Mouse (Mus musculus) intestine, embryonic 15.5 days (tissue): ENCODE data around the gene Pdcd1lg2. TPM values are rescaled to one million over a fixed set of nuclear protein-coding genes. Genes with fewer than 3 reads are reported as not detected.

Experiments used
- ATAC-seq: fragments of 200-750 bp; cut with Nextera tagmentation; 2 replicates; pipeline ENCODE4 v1.8.0; 2017; ENCODE audit warnings: moderate TSS enrichment, moderate library complexity
- H3K27ac ChIP-seq: fragments of 300-500 bp; sonication (generic); 2 replicates; pipeline ENCODE4 v1.5.1; 2015; ENCODE audit warnings: mild to moderate bottlenecking, inconsistent platforms
- H3K27me3 ChIP-seq: fragments of 300-500 bp; sonication (generic); replicated peaks from 2 replicates; pipeline ENCODE4 v1.6.1; 2015; ENCODE audit warnings: inconsistent platforms
- H3K36me3 ChIP-seq: fragments of 300-500 bp; sonication (generic); 2 replicates; pipeline ENCODE4 v1.6.1; 2015; ENCODE audit warnings: inconsistent platforms
- H3K4me1 ChIP-seq: fragments of 300-500 bp; sonication (generic); replicated peaks from 2 replicates; pipeline ENCODE4 v1.6.1; 2015; ENCODE audit warnings: inconsistent platforms
- H3K4me2 ChIP-seq: fragments of 300-500 bp; sonication (generic); replicated peaks from 2 replicates; pipeline ENCODE4 v1.6.1; 2015; ENCODE audit warnings: mild to moderate bottlenecking, inconsistent platforms
- H3K4me3 ChIP-seq: fragments of 300-500 bp; sonication (generic); replicated peaks from 2 replicates; pipeline ENCODE4 v1.5.1; 2015; ENCODE audit warnings: inconsistent platforms
- H3K9ac ChIP-seq: fragments of 300-500 bp; sonication (generic); 2 replicates; pipeline ENCODE4 v1.6.1; 2015; ENCODE audit warnings: inconsistent platforms
- H3K9me3 ChIP-seq: fragments of 300-500 bp; sonication (generic); 2 replicates; pipeline ENCODE4 v1.6.1; 2016; ENCODE audit warnings: inconsistent platforms
- WGBS: fragments of 180-500 bp; shearing (Covaris S2); methylation state at CpG from one replicate; pipeline ENCODE4 v1.1.7; 2015; 5-methylcytosine and 5-hydroxymethylcytosine counted together
- polyA plus RNA-seq: library from polyadenylated mRNA; unstranded; fragments of >200 nt; fragmentation: Nextera tagmentation; extraction: Ambion mirVana; gene quantifications from 2 replicates; pipeline ENCODE4 v1.2.1, GENCODE M21; 2015

Gene Pdcd1lg2
- polyA plus RNA-seq, 1 experiment from 2014 or later, result not detected

GRCm38 (mm10) chr19:29370545-29371283 lies 40.0 kb upstream of the Pdcd1lg2 start:
- Histone ChIP-seq H3K27me3 (no peaks in the 10 kb centered on the region), H3K9ac (no peak overlapping the region), H3K4me1 (peaks cover 3% of the 10 kb centered on the region; the same call in 1 of the 2 replicates), H3K27ac (no peak overlapping the region), H3K9me3 (no peaks in the 10 kb centered on the region), H3K4me2 (no peak overlapping the region), H3K4me3 (no peak overlapping the region), H3K36me3 (no peaks in the 10 kb centered on the region)
- ATAC-seq, result no peak
- 76% methylated on average over 7 of the region's 7 CpGs for WGBS

GRCm38 (mm10) chr19:29371284-29372081 lies 39.2 kb upstream of the Pdcd1lg2 start:
- 58% methylated on average over 18 of the region's 18 CpGs for WGBS
- no peak overlapping the region for H3K9ac ChIP-seq

GRCm38 (mm10) chr19:29372138-29372537 lies 38.6 kb upstream of the Pdcd1lg2 start:
- 48% methylated on average over 4 of the region's 4 CpGs for WGBS
- no peak overlapping the region for H3K9ac ChIP-seq
- H3K27me3 ChIP-seq, result no peaks in the 10 kb centered on the region
- peak overlapping the region; percentile 29 for H3K4me2 ChIP-seq
- no peak overlapping the region for H3K4me3 ChIP-seq
- no peaks in the 10 kb centered on the region for H3K4me1 ChIP-seq
- H3K36me3 ChIP-seq, result no peaks in the 10 kb centered on the region
- peak; percentile 32 for ATAC-seq
- 0 out of 2 replicates have a peak overlapping the region, but pooled peaks have one; percentile 13 for H3K27ac ChIP-seq
- no peaks in the 10 kb centered on the region for H3K9me3 ChIP-seq

More at GRCm38 (mm10) chr19:29371284-29372081, 39.2 kb upstream of the Pdcd1lg2 start:
- ATAC-seq, result no peak
- no peaks in the 10 kb centered on the region for H3K36me3 ChIP-seq
- H3K27me3 ChIP-seq, result no peaks in the 10 kb centered on the region
- no peak overlapping the region for H3K4me3 ChIP-seq
- peak overlapping the region; percentile 29 for H3K4me2 ChIP-seq
- H3K9me3 ChIP-seq, result no peaks in the 10 kb centered on the region
- H3K27ac ChIP-seq, result peak overlapping the region; percentile 13; the same call in 1 of the 2 replicates
- H3K4me1 ChIP-seq, result peaks cover 3% of the 10 kb centered on the region; the same call in 1 of the 2 replicates

GRCm38 (mm10) chr19:29372621-29373020 lies 38.1 kb upstream of the Pdcd1lg2 start:
- whole genome bisulfite sequencing, result 73% methylated on average over 3 of the region's 3 CpGs
- H3K27ac ChIP-seq, result no peak overlapping the region

GRCm38 (mm10) chr19:29373438-29373837 lies 37.3 kb upstream of the Pdcd1lg2 start:
- Histone ChIP-seq H3K9me3 (no peaks in the 10 kb centered on the region), H3K4me1 (no peaks in the 10 kb centered on the region), H3K4me3 (no peak overlapping the region), H3K27me3 (no peaks in the 10 kb centered on the region), H3K27ac (no peak overlapping the region), H3K36me3 (no peaks in the 10 kb centered on the region), H3K4me2 (peak overlapping the region; percentile 42; the same call in 1 of the 2 replicates), H3K9ac (no peak overlapping the region)
- 42% methylated on average over 11 of the region's 11 CpGs for WGBS
- ATAC-seq, result no peak

More at GRCm38 (mm10) chr19:29372621-29373020, 38.1 kb upstream of the Pdcd1lg2 start:
- Histone ChIP-seq H3K4me3 (no peak overlapping the region), H3K4me1 (no peaks in the 10 kb centered on the region), H3K9me3 (no peaks in the 10 kb centered on the region), H3K36me3 (no peaks in the 10 kb centered on the region), H3K27me3 (no peaks in the 10 kb centered on the region), H3K4me2 (peak overlapping the region; percentile 29; the same call in 1 of the 2 replicates), H3K9ac (no peak overlapping the region)
- ATAC-seq, result no peak; the same call in 1 of the 2 replicates

- no peaks in the 10 kb centered on the region for H3K9me3 ChIP-seq
- H3K4me1 ChIP-seq, result no peaks in the 10 kb centered on the region
- WGBS, result 92% methylated on average over 9 of the region's 9 CpGs
- H3K9ac ChIP-seq, result no peak overlapping the region
- no peaks in the 10 kb centered on the region for H3K36me3 ChIP-seq
- H3K4me2 ChIP-seq, result no peak overlapping the region
- H3K4me3 ChIP-seq, result no peak overlapping the region
- H3K27me3 ChIP-seq, result no peaks in the 10 kb centered on the region
- ATAC-seq, result no peak
- no peak overlapping the region for H3K27ac ChIP-seq
These were observed 35.8 kb upstream of the Pdcd1lg2 start for GRCm38 (mm10) chr19:29374947-29375346.

GRCm38 (mm10) chr19:29376382-29376781 lies 34.3 kb upstream of the Pdcd1lg2 start:
- no peaks in the 10 kb centered on the region for H3K36me3 ChIP-seq
- H3K27me3 ChIP-seq, result no peaks in the 10 kb centered on the region
- H3K4me2 ChIP-seq, result no peak overlapping the region
- no peaks in the 10 kb centered on the region for H3K4me1 ChIP-seq
- no peak overlapping the region for H3K27ac ChIP-seq
- no peak for ATAC-seq
- no peak overlapping the region for H3K4me3 ChIP-seq
- 79% methylated on average over 3 of the region's 3 CpGs for WGBS
- no peaks in the 10 kb centered on the region for H3K9me3 ChIP-seq
- H3K9ac ChIP-seq, result no peak overlapping the region

- H3K27me3 ChIP-seq, result no peaks in the 10 kb centered on the region
- H3K4me1 ChIP-seq, result no peaks in the 10 kb centered on the region
- no peak for ATAC-seq
- H3K4me3 ChIP-seq, result no peak overlapping the region
- 78% methylated on average over 14 of the region's 14 CpGs for WGBS
- no peak overlapping the region for H3K4me2 ChIP-seq
- no peaks in the 10 kb centered on the region for H3K9me3 ChIP-seq
- H3K27ac ChIP-seq, result no peak overlapping the region
- H3K36me3 ChIP-seq, result no peaks in the 10 kb centered on the region
- no peak overlapping the region for H3K9ac ChIP-seq
These were observed 30.7 kb upstream of the Pdcd1lg2 start for GRCm38 (mm10) chr19:29379839-29380603.

- no peak for ATAC-seq
- Histone ChIP-seq H3K27ac (no peak overlapping the region), H3K4me1 (no peaks in the 10 kb centered on the region), H3K9ac (no peak overlapping the region), H3K4me2 (no peak overlapping the region), H3K36me3 (no peaks in the 10 kb centered on the region), H3K4me3 (no peak overlapping the region), H3K27me3 (no peaks in the 10 kb centered on the region), H3K9me3 (no peaks in the 10 kb centered on the region)
- WGBS, result 93% methylated on average over 5 of the region's 5 CpGs
These were observed 27.4 kb upstream of the Pdcd1lg2 start for GRCm38 (mm10) chr19:29383368-29383767.

GRCm38 (mm10) chr19:29384412-29384811 lies 26.3 kb upstream of the Pdcd1lg2 start:
- 87% methylated on average over 9 of the region's 9 CpGs for WGBS
- Histone ChIP-seq H3K9me3 (no peaks in the 10 kb centered on the region), H3K4me3 (no peak overlapping the region), H3K4me2 (no peak overlapping the region), H3K9ac (no peak overlapping the region), H3K27me3 (no peaks in the 10 kb centered on the region), H3K27ac (no peak overlapping the region), H3K36me3 (no peaks in the 10 kb centered on the region), H3K4me1 (no peaks in the 10 kb centered on the region)
- no peak for ATAC-seq

GRCm38 (mm10) chr19:29384994-29385393 lies 25.7 kb upstream of the Pdcd1lg2 start:
- no peak for ATAC-seq
- Histone ChIP-seq H3K4me3 (no peak overlapping the region), H3K4me1 (no peaks in the 10 kb centered on the region), H3K27me3 (no peaks in the 10 kb centered on the region), H3K27ac (no peak overlapping the region), H3K36me3 (no peaks in the 10 kb centered on the region), H3K4me2 (no peak overlapping the region), H3K9ac (no peak overlapping the region), H3K9me3 (no peaks in the 10 kb centered on the region)
- WGBS, result 68% methylated on average over 6 of the region's 6 CpGs

GRCm38 (mm10) chr19:29385822-29386221 lies 24.9 kb upstream of the Pdcd1lg2 start:
- Histone ChIP-seq H3K36me3 (no peaks in the 10 kb centered on the region), H3K27ac (no peak overlapping the region), H3K4me3 (no peak overlapping the region), H3K9me3 (no peaks in the 10 kb centered on the region), H3K4me1 (no peaks in the 10 kb centered on the region), H3K4me2 (no peak overlapping the region), H3K9ac (no peak overlapping the region), H3K27me3 (no peaks in the 10 kb centered on the region)
- WGBS, result 86% methylated on average over 4 of the region's 4 CpGs
- ATAC-seq, result no peak
